Mouse (Mus musculus) retina, postnatal 7 days (tissue): ENCODE results near the gene AI854703.
A peak's percentile ranks its signal among the peaks of the same experiment; 100 is the strongest.
"Not testable (repeated sequence)": the region's sequence is repeated elsewhere in the genome, so short reads cannot be mapped to it uniquely, and the experiment has no call there.

Source experiments
- DNase-seq: peaks from one replicate; pipeline ENCODE4 v3.0.0-alpha.2; 2012; ENCODE audit warnings: low read depth, low spot score

The AI854703 gene

GRCm38 (mm10) chr6:48614756-48615155, 11.8 kb upstream of the AI854703 start:
- no peak for DNase-seq

- DNase-seq: no peak
Measured at GRCm38 (mm10) chr6:48620031-48620430, 6.5 kb upstream of the AI854703 start.

DNA sequence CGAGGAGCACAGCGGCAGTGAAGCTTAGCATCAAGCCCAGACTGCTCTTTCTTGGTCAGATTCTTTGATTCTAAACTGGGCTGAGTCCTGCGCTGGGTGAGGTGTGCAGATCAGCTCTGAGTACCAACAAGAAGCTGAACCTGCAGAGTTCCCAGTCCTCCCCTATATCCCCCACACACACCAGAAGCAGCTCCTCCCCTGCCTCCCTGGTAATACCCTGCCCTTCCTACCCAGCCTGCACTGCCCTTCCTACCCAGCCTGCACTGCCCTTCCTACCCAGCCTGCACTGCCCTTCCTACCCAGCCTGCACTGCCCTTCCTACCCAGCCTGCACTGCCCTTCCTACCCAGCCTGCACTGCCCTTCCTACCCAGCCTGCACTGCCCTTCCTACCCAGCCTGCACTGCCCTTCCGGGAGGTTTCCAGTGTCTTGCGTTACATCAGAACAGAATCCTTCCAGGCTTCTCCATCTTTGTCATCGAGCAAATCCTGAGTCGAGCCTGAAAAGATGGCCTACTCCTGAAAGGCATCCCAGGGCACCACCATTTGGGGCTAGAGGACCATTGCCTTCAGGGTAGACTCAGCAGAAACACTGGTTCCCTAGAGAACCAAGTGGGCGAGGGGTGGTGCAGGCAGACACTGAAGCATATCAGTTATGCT, 4.2 kb upstream of the AI854703 start:
- DNase-seq: not testable (repeated sequence)

DNA sequence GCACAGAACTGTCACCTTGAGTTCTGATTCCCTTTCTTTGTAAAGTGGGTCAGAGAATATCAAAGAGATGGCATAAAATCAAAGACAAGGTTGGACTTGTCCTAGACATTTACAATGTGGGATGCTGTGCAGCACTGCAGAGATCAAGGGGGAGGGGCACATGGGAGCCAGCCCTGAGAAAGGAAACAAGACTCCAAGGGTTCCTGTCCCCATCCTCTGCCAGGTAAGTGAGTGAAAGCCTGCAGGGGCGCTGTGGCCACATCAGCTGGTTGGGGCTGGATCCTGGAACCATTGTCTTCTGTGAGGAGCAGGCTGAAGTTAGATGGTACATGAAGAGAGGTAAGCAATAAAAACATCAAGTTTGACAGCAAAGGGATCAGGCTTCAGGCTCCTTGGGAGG, 3.1 kb upstream of the AI854703 start:
- no peak for DNase-seq

- DNase-seq: peak; percentile 49
Measured at GRCm38 (mm10) chr6:48626984-48627383, 420 bp downstream of the AI854703 start.

DNA sequence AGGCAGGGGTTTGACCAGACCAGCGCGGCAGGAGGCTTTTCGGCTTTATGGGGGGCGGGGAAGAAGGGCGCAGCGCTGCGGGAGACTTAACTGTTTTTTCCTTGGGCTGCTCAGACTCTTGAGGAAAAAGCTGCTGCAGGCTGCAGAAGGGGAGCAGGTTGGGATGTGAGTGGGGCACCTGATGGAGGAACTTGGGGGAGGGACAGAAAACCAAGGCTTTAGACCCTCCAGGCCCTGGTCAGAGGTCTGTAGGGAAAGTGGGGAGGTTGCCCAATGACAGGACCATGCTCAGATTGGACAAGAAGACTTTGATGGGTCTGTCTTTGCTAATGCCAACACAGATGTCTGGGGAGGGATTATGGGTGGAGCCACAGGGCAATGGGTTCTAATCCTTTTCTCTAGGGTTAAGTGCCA, 954 bp downstream of the AI854703 start:
- no peak for DNase-seq

- no peak for DNase-seq
Measured at GRCm38 (mm10) chr6:48628377-48628776, 1.8 kb downstream of the AI854703 start.

GRCm38 (mm10) chr6:48628808-48629660, 2.5 kb downstream of the AI854703 start:
- DNase-seq: no peak

DNA sequence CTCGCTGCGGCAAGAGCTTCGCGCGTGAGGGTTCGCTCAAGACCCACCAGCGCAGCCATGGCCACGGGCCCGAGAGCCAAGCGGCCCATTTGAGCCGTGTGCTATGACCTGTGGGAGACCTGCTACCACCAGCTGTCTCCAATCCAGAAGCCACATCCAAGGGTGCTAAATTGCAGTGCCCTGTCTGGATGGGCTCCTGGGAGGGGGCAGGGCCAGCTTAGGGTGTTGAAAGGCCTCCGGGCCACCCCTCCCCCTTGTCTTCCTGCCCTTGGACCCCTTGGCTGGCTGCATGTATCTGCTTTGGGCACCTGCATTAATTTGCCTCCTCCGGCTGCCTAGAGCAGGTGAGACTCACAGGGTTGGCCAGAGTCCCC, 3.1 kb downstream of the AI854703 start:
- no peak for DNase-seq

DNA sequence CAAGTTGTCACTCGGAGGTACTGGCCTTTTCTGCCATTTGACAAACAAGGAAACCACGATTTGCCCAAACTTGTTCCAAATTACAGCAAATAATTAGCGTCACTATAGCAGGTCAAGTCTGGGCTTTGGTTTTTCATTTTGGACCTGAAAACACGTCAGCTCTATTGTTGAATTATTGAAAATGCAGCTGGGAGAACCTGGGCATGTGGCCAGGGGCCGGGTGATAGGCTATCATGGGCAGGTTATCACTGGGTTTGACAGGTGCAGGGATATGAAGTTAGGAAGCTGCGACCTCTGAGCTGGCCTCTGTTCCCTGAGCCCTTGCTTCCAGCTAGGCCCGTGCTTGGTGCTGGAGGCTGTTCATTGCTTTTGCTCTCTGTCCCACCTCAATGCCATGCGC, 4.3 kb downstream of the AI854703 start:
- no peak for DNase-seq

- no peak for DNase-seq
Measured at GRCm38 (mm10) chr6:48635105-48635504, 8.5 kb downstream of the AI854703 start.

GRCm38 (mm10) chr6:48636515-48636914, 10.0 kb downstream of the AI854703 start:
- DNase-seq: no peak

DNA sequence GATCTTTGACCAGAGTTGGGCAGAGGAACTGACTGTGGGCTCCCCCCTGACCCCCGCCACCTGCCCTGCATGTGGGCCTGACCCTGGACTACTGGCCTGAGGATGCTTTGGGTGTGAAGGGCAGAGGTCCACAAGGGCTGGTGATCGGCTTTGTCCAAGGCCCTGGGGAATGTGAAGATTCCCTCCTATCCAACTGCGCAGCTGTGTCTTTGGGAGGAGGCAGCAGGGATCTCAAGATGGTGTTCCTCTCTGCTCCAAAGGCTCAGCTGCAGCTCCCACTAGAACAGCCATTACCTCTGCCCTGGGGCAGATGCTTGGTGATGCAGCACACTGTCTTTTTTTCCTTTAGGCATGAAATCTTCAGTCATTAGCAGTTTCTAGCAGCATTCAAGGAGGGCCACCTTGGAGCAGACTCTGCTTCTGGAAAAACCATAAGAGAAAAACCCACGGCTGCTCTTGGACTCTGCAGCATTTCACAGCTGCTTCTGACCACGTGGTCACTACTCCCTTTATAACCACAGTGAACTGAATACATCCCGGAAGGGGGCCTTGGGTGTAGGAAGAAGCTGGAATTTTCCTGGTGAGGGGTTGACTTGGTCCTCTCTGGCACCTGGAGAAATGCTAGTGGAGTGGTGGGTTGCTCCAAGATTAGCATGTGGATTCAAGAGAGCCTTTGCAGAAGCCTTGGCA, 11.4 kb downstream of the AI854703 start:
- DNase-seq: no peak

DNA sequence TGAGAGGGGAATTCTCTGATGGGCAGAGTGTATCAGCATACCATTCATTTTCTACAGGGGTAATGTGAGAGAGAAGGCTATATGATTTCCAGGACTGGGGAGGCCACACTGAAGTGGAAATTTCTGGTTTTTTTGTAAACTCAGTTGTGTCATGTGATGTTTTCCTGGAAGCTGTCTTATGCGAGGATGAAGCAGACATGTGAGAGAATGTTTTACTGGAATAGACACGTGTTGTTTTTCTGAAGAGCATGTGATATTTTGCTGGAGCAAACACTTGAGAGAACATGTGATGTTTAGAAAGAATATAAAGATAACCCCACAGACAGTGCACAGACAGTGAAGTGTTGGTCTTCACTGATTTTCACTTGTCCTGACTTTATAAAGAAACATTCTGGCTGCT, 12.0 kb downstream of the AI854703 start:
- no peak for DNase-seq

GRCm38 (mm10) chr6:48641391-48641790, 14.8 kb downstream of the AI854703 start:
- no peak for DNase-seq

DNA sequence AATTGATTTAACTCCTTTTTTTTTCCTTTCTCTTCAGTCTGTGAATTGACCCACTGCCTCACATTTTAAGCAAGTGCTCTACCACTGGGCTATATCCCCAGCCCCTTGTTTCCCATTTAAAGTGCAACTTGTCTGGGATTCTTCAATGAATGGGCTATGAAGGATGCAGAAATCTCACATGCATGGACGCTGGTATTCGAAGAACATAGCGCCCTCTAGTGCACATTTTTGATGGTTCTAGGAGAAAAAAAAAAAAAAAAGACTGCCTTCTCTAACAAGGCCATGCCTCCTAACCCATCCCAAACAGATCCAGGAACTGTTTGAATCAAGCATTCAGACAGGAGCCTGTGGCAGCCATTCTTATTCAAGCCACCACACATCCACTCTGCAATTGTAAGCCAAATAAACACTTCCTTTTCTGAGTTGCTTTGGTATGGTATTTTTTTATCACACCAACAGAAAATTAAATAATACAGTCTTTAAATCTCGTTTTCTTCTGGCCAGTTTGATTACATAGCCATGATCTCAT, 16.3 kb downstream of the AI854703 start:
- DNase-seq: peak; percentile 73

DNA sequence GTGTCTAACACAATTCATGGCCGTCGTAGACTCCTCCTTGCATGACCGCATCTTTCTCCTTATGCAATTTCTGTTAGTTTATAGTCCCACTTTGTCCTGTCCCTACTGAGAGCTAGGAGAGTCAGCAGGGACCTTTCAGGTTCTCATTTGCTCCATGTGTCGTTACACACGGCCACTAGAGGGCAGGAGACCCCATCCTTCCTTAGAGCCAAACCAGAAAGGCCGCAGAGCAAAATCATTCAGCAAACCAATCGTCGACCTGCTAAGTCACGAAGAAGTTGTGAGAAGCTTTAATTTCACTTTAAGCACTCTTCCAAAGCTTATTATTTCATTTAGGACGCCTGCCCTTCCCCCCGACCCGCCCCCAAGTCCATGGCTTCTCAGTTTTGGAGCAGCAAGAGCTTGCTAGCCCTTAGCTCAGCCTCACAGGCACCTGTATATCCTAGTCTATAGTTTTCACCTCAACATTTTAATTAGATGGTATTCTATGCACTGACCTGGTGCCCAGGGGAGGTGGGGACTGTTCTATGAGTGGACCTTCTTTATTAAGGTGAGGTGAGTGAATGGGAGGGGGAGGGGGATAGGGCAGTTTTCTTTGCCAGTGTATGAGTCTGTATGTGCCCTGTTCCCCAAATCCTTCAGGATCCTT, 19.2 kb downstream of the AI854703 start:
- peak; percentile 51 for DNase-seq

DNA sequence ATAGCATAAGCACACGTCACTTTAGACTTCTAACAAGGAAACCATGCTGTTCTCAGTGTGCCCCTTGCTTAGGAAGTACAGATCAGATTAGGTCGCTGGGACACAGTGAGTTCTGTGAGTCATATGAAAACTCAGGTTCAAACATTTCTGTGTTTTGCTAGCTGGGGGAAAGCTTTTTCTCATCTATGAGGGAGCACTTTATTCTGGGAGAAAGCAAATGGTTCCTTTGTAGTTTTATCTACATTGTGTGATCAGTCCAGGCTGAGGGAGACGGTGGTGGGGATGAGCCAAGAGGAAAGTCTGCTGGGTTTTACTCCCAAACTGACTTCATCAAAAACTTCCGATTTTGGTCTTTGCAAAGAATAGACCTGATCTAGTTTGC, 19.7 kb downstream of the AI854703 start:
- no peak for DNase-seq

GRCm38 (mm10) chr6:48646995-48647394, 20.4 kb downstream of the AI854703 start, which contains the start of gene Gimap8:
Gimap8 (plus strand) TSS chr6:48647234.
- no peak for DNase-seq

DNA sequence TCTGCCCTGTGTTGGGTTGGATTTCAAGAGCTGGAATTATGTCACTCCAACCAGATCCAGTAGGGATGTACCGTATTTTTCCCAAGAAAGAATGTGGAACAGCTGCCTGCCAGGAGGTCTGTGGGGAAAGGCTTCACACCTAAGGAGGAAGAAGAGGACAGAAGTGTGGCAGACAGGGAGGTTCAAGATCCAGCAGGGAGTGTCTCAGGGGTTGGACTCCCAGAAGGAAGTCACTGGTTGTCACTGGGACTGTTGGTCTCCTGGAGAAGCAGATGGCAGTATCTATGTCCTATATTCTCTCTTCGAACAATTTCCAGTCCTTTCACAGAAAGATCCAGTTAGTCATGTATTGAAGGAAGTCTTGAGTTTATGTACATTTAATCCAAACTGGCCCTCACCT, 21.0 kb downstream of the AI854703 start:
- no peak for DNase-seq

GRCm38 (mm10) chr6:48648779-48649178, 22.2 kb downstream of the AI854703 start:
- no peak for DNase-seq

GRCm38 (mm10) chr6:48650041-48650440, 23.5 kb downstream of the AI854703 start:
- DNase-seq: no peak
